Mouse (Mus musculus) urinary bladder, postnatal 0 days (tissue): ENCODE results near the gene Hmga1b. TPM values are rescaled to one million over a fixed set of nuclear protein-coding genes. Genes with fewer than 3 reads are reported as not detected.

Source experiments
- polyA plus RNA-seq: library from polyadenylated mRNA; unstranded; fragments of >200 nt; fragmentation: Nextera tagmentation; extraction: Ambion mirVana; gene quantifications from 2 replicates; pipeline ENCODE4 v1.2.1, GENCODE M21; 2015

The Hmga1b gene
- polyA plus RNA-seq, result 1.5 and 2.2 TPM in 2 replicates

GRCm38 (mm10) chr11:120762672-120763041 is at the start of gene Hmga1b:
TSS of gene Hmga1b (plus strand) at chr11:120762794.

GRCm38 (mm10) chr11:120713580-120714518 is 48.7 kb upstream of the Hmga1b start, which contains the start of the genes Cenpx and Lrrc45:
TSS of gene Cenpx (minus strand) at chr11:120713738.
TSS of gene Lrrc45 (plus strand) at chr11:120713925.

GRCm38 (mm10) chr11:120721124-120722066 is 41.2 kb upstream of the Hmga1b start, which contains the start of gene Rac3:
TSS of gene Rac3 (plus strand) at chr11:120721470.

GRCm38 (mm10) chr11:120727169-120727527 is 35.4 kb upstream of the Hmga1b start, which contains the start of gene Dcxr:
TSS of gene Dcxr (minus strand) at chr11:120727281.

GRCm38 (mm10) chr11:120731858-120732680 is 30.5 kb upstream of the Hmga1b start, which contains the start of gene Cbr2:
TSS of gene Cbr2 (minus strand) at chr11:120732114.

GRCm38 (mm10) chr11:120784064-120784791 is 21.6 kb downstream of the Hmga1b start, which contains the start of the genes Rfng and Gps1:
TSS of gene Rfng (minus strand) at chr11:120784207.
TSS of gene Gps1 (plus strand) at chr11:120784272.

GRCm38 (mm10) chr11:120795756-120796613 is 33.4 kb downstream of the Hmga1b start, which contains the start of gene Dus1l:
TSS of gene Dus1l (minus strand) at chr11:120796403.

Other genes with a start within 250 kb of the Hmga1b start
- gene Gcgr, start 232.1 kb upstream of the Hmga1b start, polyA plus RNA-seq, result 0.93 and 0.97 TPM in 2 replicates
- gene Mcrip1, start 213.1 kb upstream of the Hmga1b start, polyA plus RNA-seq, result 157 and 172 TPM in 2 replicates
- gene Ppp1r27, start 211.7 kb upstream of the Hmga1b start, polyA plus RNA-seq, result not detected in 2 replicates
- gene P4hb, start 189.5 kb upstream of the Hmga1b start, polyA plus RNA-seq, result 515 and 546 TPM in 2 replicates
- gene Arhgdia, start 181.2 kb upstream of the Hmga1b start, polyA plus RNA-seq, result 458 and 475 TPM in 2 replicates
- gene Alyref, start 164.4 kb upstream of the Hmga1b start, polyA plus RNA-seq, result 162 and 194 TPM in 2 replicates
- 165 and 166 TPM in 2 replicates for gene Anapc11, start 164.4 kb upstream of the Hmga1b start, polyA plus RNA-seq
- gene Npb, start 154.3 kb upstream of the Hmga1b start, polyA plus RNA-seq, result 0.43 and 1.1 TPM in 2 replicates
- gene Pcyt2, start 144.9 kb upstream of the Hmga1b start, polyA plus RNA-seq, result 72.3 and 111 TPM in 2 replicates
- gene Sirt7, start 137.6 kb upstream of the Hmga1b start, polyA plus RNA-seq, result 24.9 and 25.5 TPM in 2 replicates
- gene Mafg, start 129.2 kb upstream of the Hmga1b start, polyA plus RNA-seq, result 19.3 and 22.6 TPM in 2 replicates
- 22.5 and 33.3 TPM in 2 replicates for gene Pycr1, start 119.0 kb upstream of the Hmga1b start, polyA plus RNA-seq
- gene Myadml2, start 114.6 kb upstream of the Hmga1b start, polyA plus RNA-seq, result 0.28 TPM in 1 of 2 replicates, not detected in the other
- gene Notum, start 101.6 kb upstream of the Hmga1b start, polyA plus RNA-seq, result 2.6 and 4.4 TPM in 2 replicates
- 72.0 and 79.9 TPM in 2 replicates for gene Aspscr1, start 89.8 kb upstream of the Hmga1b start, polyA plus RNA-seq
- 94.9 and 105 TPM in 2 replicates for gene Cenpx, start 49.1 kb upstream of the Hmga1b start, polyA plus RNA-seq
- gene Lrrc45, start 48.9 kb upstream of the Hmga1b start, polyA plus RNA-seq, result 21.2 and 22.0 TPM in 2 replicates
- gene Rac3, start 41.3 kb upstream of the Hmga1b start, polyA plus RNA-seq, result 10.7 and 14.6 TPM in 2 replicates
- gene Dcxr, start 35.5 kb upstream of the Hmga1b start, polyA plus RNA-seq, result 31.5 and 35.7 TPM in 2 replicates
- gene Cbr2, start 30.7 kb upstream of the Hmga1b start, polyA plus RNA-seq, result 81.7 and 93.4 TPM in 2 replicates
- 19.7 and 20.3 TPM in 2 replicates for gene Rfng, start 21.4 kb downstream of the Hmga1b start, polyA plus RNA-seq
- 118 and 123 TPM in 2 replicates for gene Gps1, start 21.5 kb downstream of the Hmga1b start, polyA plus RNA-seq
- 38.1 and 41.2 TPM in 2 replicates for gene Dus1l, start 33.6 kb downstream of the Hmga1b start, polyA plus RNA-seq
- gene Fasn, start 61.8 kb downstream of the Hmga1b start, polyA plus RNA-seq, result 17.8 and 30.1 TPM in 2 replicates
- gene Ccdc57, start 170.1 kb downstream of the Hmga1b start, polyA plus RNA-seq, result 1.7 and 2.3 TPM in 2 replicates
- gene Slc16a3, start 185.7 kb downstream of the Hmga1b start, polyA plus RNA-seq, result 109 and 117 TPM in 2 replicates
- gene Csnk1d, start 228.5 kb downstream of the Hmga1b start, polyA plus RNA-seq, result 69.5 and 78.5 TPM in 2 replicates